Mouse (Mus musculus) intestine, embryonic 15.5 days (tissue): Measurements from ENCODE around the gene Furin. TPM values are rescaled to one million over a fixed set of nuclear protein-coding genes. Genes with fewer than 3 reads are reported as not detected.

Source experiments
- ATAC-seq: fragments of 200-750 bp; cut with Nextera tagmentation; 2 replicates; pipeline ENCODE4 v1.8.0; 2017; ENCODE audit warnings: moderate TSS enrichment, moderate library complexity
- H3K27ac ChIP-seq: fragments of 300-500 bp; sonication (generic); 2 replicates; pipeline ENCODE4 v1.5.1; 2015; ENCODE audit warnings: mild to moderate bottlenecking, inconsistent platforms
- H3K27me3 ChIP-seq: fragments of 300-500 bp; sonication (generic); replicated peaks from 2 replicates; pipeline ENCODE4 v1.6.1; 2015; ENCODE audit warnings: inconsistent platforms
- H3K36me3 ChIP-seq: fragments of 300-500 bp; sonication (generic); 2 replicates; pipeline ENCODE4 v1.6.1; 2015; ENCODE audit warnings: inconsistent platforms
- H3K4me1 ChIP-seq: fragments of 300-500 bp; sonication (generic); replicated peaks from 2 replicates; pipeline ENCODE4 v1.6.1; 2015; ENCODE audit warnings: inconsistent platforms
- H3K4me2 ChIP-seq: fragments of 300-500 bp; sonication (generic); replicated peaks from 2 replicates; pipeline ENCODE4 v1.6.1; 2015; ENCODE audit warnings: mild to moderate bottlenecking, inconsistent platforms
- H3K4me3 ChIP-seq: fragments of 300-500 bp; sonication (generic); replicated peaks from 2 replicates; pipeline ENCODE4 v1.5.1; 2015; ENCODE audit warnings: inconsistent platforms
- H3K9ac ChIP-seq: fragments of 300-500 bp; sonication (generic); 2 replicates; pipeline ENCODE4 v1.6.1; 2015; ENCODE audit warnings: inconsistent platforms
- H3K9me3 ChIP-seq: fragments of 300-500 bp; sonication (generic); 2 replicates; pipeline ENCODE4 v1.6.1; 2016; ENCODE audit warnings: inconsistent platforms
- WGBS: fragments of 180-500 bp; shearing (Covaris S2); methylation state at CpG from one replicate; pipeline ENCODE4 v1.1.7; 2015; 5-methylcytosine and 5-hydroxymethylcytosine counted together
- polyA plus RNA-seq: library from polyadenylated mRNA; unstranded; fragments of >200 nt; fragmentation: Nextera tagmentation; extraction: Ambion mirVana; gene quantifications from 2 replicates; pipeline ENCODE4 v1.2.1, GENCODE M21; 2015

Furin gene
- polyA plus RNA-seq, 1 experiment from 2014 or later = 9.3 TPM

GRCm38 (mm10) chr7:80342858-80343257 is 62.4 kb downstream of the Furin start, which contains the start of gene Hddc3:
TSS of gene Hddc3 (plus strand) at chr7:80343104.
- Histone ChIP-seq H3K4me3 (peak within 1 kb of the TSS; percentile 54), H3K36me3 (no peaks in the 10 kb centered on the region), H3K4me2 (peak within 1 kb of the TSS; percentile 72), H3K4me1 (peaks cover 27% of the 10 kb centered on the region), H3K27me3 (no peaks in the 10 kb centered on the region), H3K9ac (peak within 1 kb of the TSS; percentile 76), H3K9me3 (no peaks in the 10 kb centered on the region), H3K27ac (peak within 1 kb of the TSS; percentile 66)
- ATAC-seq = peak; percentile 35
- WGBS = 1% methylated on average over 25 of the region's 25 CpGs

GRCm38 (mm10) chr7:80341793-80342192 is 63.4 kb downstream of the Furin start:
- no peaks in the 10 kb centered on the region for H3K27me3 ChIP-seq
- ATAC-seq = no peak
- no peaks in the 10 kb centered on the region for H3K9me3 ChIP-seq
- H3K27ac ChIP-seq = no peak overlapping the region
- H3K4me3 ChIP-seq = no peak overlapping the region
- H3K4me2 ChIP-seq = no peak overlapping the region
- H3K36me3 ChIP-seq = 0 out of 2 replicates have a peak, but pooled peaks cover under 1% of the 10 kb centered on the region
- peaks cover 25% of the 10 kb centered on the region for H3K4me1 ChIP-seq
- H3K9ac ChIP-seq = no peak overlapping the region
- 80% methylated on average over 7 of the region's 7 CpGs for WGBS

DNA sequence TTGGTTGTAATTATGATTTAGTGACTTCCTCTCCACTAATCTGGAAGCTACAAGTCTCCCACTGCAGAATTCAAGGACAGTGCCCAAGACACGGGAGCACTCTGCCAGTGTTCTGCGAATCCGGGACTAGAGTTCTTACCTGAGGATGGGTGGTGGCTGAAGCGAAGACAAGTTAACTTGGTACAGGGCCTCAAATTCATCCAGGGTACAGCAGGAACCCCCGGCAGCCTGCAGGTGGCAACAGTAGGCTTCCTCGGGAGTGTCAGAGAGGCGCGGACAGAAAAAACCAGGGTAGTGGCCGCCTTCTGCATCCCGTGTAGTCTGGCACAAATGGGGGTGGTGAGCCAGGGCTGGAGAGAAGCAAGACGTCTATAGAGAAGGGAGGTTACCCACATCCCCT is 64.4 kb downstream of the Furin start, which contains the start of gene Unc45a:
Gene Unc45a (minus strand): TSS at position 213 of the 400 bp plus-strand sequence.
- Histone ChIP-seq H3K9me3 (no peaks in the 10 kb centered on the region), H3K36me3 (peaks cover 10% of the 10 kb centered on the region), H3K4me1 (peaks cover 25% of the 10 kb centered on the region), H3K27ac (peak within 1 kb of the TSS; percentile 90), H3K4me2 (peak within 1 kb of the TSS; percentile 92), H3K9ac (peak within 1 kb of the TSS; percentile 64), H3K27me3 (no peaks in the 10 kb centered on the region), H3K4me3 (peak within 1 kb of the TSS; percentile 67)
- ATAC-seq = peak; percentile 59
- WGBS = 3% methylated on average over 11 of the region's 11 CpGs

DNA sequence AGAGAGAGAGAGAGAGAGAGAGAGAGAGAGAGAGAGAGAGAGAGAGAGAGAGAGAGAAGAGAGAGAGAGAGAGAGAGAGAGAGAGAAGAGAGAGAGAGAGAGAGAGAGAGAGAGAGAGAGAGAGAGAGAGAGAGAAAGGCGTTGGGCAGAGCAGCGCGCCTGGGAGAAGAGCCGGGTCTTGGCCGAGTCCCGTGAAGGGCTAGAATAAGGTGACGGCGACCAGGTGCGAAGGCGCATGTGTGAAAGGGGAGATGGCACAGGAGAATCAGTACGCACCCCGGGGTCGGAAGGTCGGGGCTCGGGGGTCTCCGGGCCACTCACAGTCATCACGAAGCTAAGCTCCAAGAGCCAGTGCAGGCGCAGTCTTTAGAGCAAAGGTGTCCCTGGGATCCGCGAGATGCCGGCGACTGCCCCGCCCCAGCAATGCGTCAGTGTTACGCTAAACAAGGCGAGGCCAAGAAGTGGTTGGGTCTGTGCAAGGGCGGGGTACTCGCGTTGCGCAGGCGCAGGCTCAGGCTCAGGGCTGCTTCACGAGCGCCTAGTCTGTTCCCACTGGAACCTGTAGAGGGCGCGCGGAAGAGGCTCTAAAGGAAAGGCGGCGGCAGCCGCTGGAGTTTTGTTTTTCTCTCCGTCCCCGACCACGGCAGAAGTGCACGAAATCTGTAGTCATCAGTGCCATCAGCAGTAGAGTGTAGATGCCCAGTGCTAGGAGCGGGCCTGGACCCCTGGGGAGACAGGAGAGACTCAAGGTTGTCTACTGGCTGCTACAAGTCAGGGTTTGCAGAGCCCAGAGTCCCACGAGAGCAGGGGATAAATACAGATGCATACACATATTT is 65.2 kb downstream of the Furin start:
- Histone ChIP-seq H3K27me3 (no peaks in the 10 kb centered on the region), H3K9me3 (no peaks in the 10 kb centered on the region), H3K4me1 (peaks cover 25% of the 10 kb centered on the region), H3K9ac (peak overlapping the region; percentile 64), H3K4me3 (peak overlapping the region; percentile 67), H3K27ac (peak overlapping the region; percentile 90), H3K36me3 (peaks cover 17% of the 10 kb centered on the region), H3K4me2 (peak overlapping the region; percentile 92)
- peak; percentile 98 for ATAC-seq
- under 1% methylated on average over 45 of the region's 45 CpGs for WGBS

GRCm38 (mm10) chr7:80339371-80339770 is 65.9 kb downstream of the Furin start:
- Histone ChIP-seq H3K9ac (peak overlapping the region; percentile 71), H3K36me3 (peaks cover 18% of the 10 kb centered on the region), H3K4me1 (peaks cover 25% of the 10 kb centered on the region), H3K9me3 (no peaks in the 10 kb centered on the region), H3K27ac (peak overlapping the region; percentile 58; the same call in 1 of the 2 replicates), H3K4me2 (peak overlapping the region; percentile 92), H3K4me3 (peak overlapping the region; percentile 67), H3K27me3 (no peaks in the 10 kb centered on the region)
- no peak for ATAC-seq
- WGBS = 6% methylated on average over 17 of the region's 17 CpGs

Other genes with a start within 250 kb of the Furin start
- 16.8 and 16.9 TPM in 2 replicates for gene Sema4b, start 218.6 kb downstream of the Furin start, polyA plus RNA-seq
- gene Cib1, start 172.6 kb downstream of the Furin start, polyA plus RNA-seq = 199 and 237 TPM in 2 replicates
- 6.5 and 6.6 TPM in 2 replicates for gene Gdpgp1, start 172.6 kb downstream of the Furin start, polyA plus RNA-seq
- gene Ttll13, start 159.1 kb downstream of the Furin start, polyA plus RNA-seq = 0.96 and 1.3 TPM in 2 replicates
- 51.3 and 52.8 TPM in 2 replicates for gene Ngrn, start 144.2 kb downstream of the Furin start, polyA plus RNA-seq
- gene Vps33b, start 135.8 kb downstream of the Furin start, polyA plus RNA-seq = 12.7 and 14.8 TPM in 2 replicates
- gene Prc1, start 111.0 kb downstream of the Furin start, polyA plus RNA-seq = 118 and 121 TPM in 2 replicates
- 9.3 and 10.7 TPM in 2 replicates for gene Rccd1, start 81.0 kb downstream of the Furin start, polyA plus RNA-seq
- 37.0 and 37.6 TPM in 2 replicates for gene Unc45a, start 64.4 kb downstream of the Furin start, polyA plus RNA-seq
- 14.7 and 15.4 TPM in 2 replicates for gene Hddc3, start 62.3 kb downstream of the Furin start, polyA plus RNA-seq
- gene Man2a2, start 34.1 kb downstream of the Furin start, polyA plus RNA-seq = 13.1 and 14.7 TPM in 2 replicates
- 11.2 and 11.5 TPM in 2 replicates for gene Fes, start 17.5 kb downstream of the Furin start, polyA plus RNA-seq
- 16.8 and 17.4 TPM in 2 replicates for gene Blm, start 129.7 kb upstream of the Furin start, polyA plus RNA-seq